Comparison of ENCODE assay signal across 7 mouse cellular contexts in genomic region chr12:112106541-112106971, GRCm38 (mm10). TPM values are rescaled to one million over a fixed set of nuclear protein-coding genes. Genes with fewer than 3 reads are reported as not detected.
DNase-seq lines count a peak whose midpoint lies in the region; ATAC-seq and TF ChIP-seq lines count a peak whose summit lies in the region.

Gene Aspg (plus strand): TSS chr12:112106679.

- peak within 1 kb of the TSS; percentile 25; the same call in 1 of the 2 replicates for H3K9ac ChIP-seq in embryonic facial prominence, embryonic 11.5 days (replicated peaks; ENCODE audit: low read length)
- 0 out of 2 replicates have a peak within 1 kb of the TSS, but pooled peaks have one; percentile 16 for H3K9ac ChIP-seq in intestine, embryonic 14.5 days (ENCODE audit: low read length)
- peak within 1 kb of the TSS; percentile 48 for H3K9ac ChIP-seq in liver, postnatal 0 days (replicated peaks)

- no peak for TF ChIP-seq CTCF in liver, postnatal 0 days (IDR thresholded peaks at IDR 0.05; ENCODE audit: low read depth)
- no peak for TF ChIP-seq CTCF in thymus, adult 2 months (IDR thresholded peaks at IDR 0.05; ENCODE audit: borderline replicate concordance, control insufficient read depth, extremely low read depth, insufficient read depth, low read length, poor library complexity)

- H3K36me3 ChIP-seq in embryonic facial prominence, embryonic 11.5 days (replicated peaks; ENCODE audit: control insufficient read depth, insufficient read depth, low read depth, low read length) = no peaks in the 10 kb centered on the region
- H3K36me3 ChIP-seq in intestine, embryonic 14.5 days (ENCODE audit: control insufficient read depth, insufficient read depth, low read length) = no peaks in the 10 kb centered on the region
- H3K36me3 ChIP-seq in liver, postnatal 0 days (replicated peaks; ENCODE audit: insufficient read depth, low read length) = no peaks in the 10 kb centered on the region
- H3K36me3 ChIP-seq in thymus, adult 2 months (ENCODE audit: control insufficient read depth, insufficient read depth, low read length) = no peaks in the 10 kb centered on the region

- peak within 1 kb of the TSS; percentile 33 for H3K4me2 ChIP-seq in embryonic facial prominence, embryonic 11.5 days (ENCODE audit: low read depth, low read length)
- H3K4me2 ChIP-seq in intestine, embryonic 14.5 days (ENCODE audit: low read length) = peak within 1 kb of the TSS; percentile 48
- H3K4me2 ChIP-seq in liver, postnatal 0 days (ENCODE audit: low read depth, low read length) = peak within 1 kb of the TSS; percentile 55

- WGBS in embryonic facial prominence, embryonic 11.5 days = 3% methylated on average over 14 of the region's 14 CpGs
- under 1% methylated on average over 14 of the region's 14 CpGs for WGBS in intestine, embryonic 14.5 days
- 6% methylated on average over 14 of the region's 14 CpGs for WGBS in liver, postnatal 0 days (ENCODE audit: insufficient replicate concordance)
- 12% methylated on average over 14 of the region's 14 CpGs for WGBS in thymus, adult 2 months

- no peak within 1 kb of the TSS for H3K27ac ChIP-seq in embryonic facial prominence, embryonic 11.5 days (replicated peaks; ENCODE audit: low read depth, low read length)
- no peak within 1 kb of the TSS for H3K27ac ChIP-seq in intestine, embryonic 14.5 days (ENCODE audit: low read depth)
- H3K27ac ChIP-seq in liver, postnatal 0 days (ENCODE audit: low read depth) = 0 out of 2 replicates have a peak within 1 kb of the TSS, but pooled peaks have one; percentile 44
- H3K27ac ChIP-seq in thymus, adult 2 months (ENCODE audit: control insufficient read depth, insufficient read depth, low read length) = no peak within 1 kb of the TSS

- TF ChIP-seq EP300 in liver, postnatal 0 days (IDR thresholded peaks at IDR 0.05; ENCODE audit: low read depth) = no peak

- H3K4me3 ChIP-seq in embryonic facial prominence, embryonic 11.5 days (ENCODE audit: low read depth, low read length) = peak within 1 kb of the TSS; percentile 5; the same call in 1 of the 2 replicates
- peak within 1 kb of the TSS; percentile 27 for H3K4me3 ChIP-seq in intestine, embryonic 14.5 days (ENCODE audit: low read depth, low read length)
- H3K4me3 ChIP-seq in liver, postnatal 0 days (ENCODE audit: low read depth, low read length) = peak within 1 kb of the TSS; percentile 37
- no peak within 1 kb of the TSS for H3K4me3 ChIP-seq in thymus, adult 2 months (ENCODE audit: control insufficient read depth, insufficient read depth, low read length)

- TF ChIP-seq POLR2A in thymus, adult 2 months (IDR thresholded peaks at IDR 0.05; ENCODE audit: control insufficient read depth, extremely low read depth, insufficient read depth, low read length, poor library complexity) = no peak

- no peaks in the 10 kb centered on the region for H3K9me3 ChIP-seq in embryonic facial prominence, embryonic 11.5 days (replicated peaks; ENCODE audit: control insufficient read depth, low read length)
- H3K9me3 ChIP-seq in intestine, embryonic 14.5 days (ENCODE audit: control insufficient read depth, low read length) = no peaks in the 10 kb centered on the region
- no peaks in the 10 kb centered on the region for H3K9me3 ChIP-seq in liver, postnatal 0 days (ENCODE audit: low read length)

- peaks cover 3% of the 10 kb centered on the region; the same call in 1 of the 2 replicates for H3K4me1 ChIP-seq in embryonic facial prominence, embryonic 11.5 days (ENCODE audit: control insufficient read depth, insufficient read depth, low read length)
- H3K4me1 ChIP-seq in intestine, embryonic 14.5 days (replicated peaks; ENCODE audit: control insufficient read depth, insufficient read depth, low read length) = peaks cover 9% of the 10 kb centered on the region
- no peaks in the 10 kb centered on the region; the same call in 1 of the 2 replicates for H3K4me1 ChIP-seq in liver, postnatal 0 days (ENCODE audit: insufficient read depth)
- no peaks in the 10 kb centered on the region for H3K4me1 ChIP-seq in thymus, adult 2 months (replicated peaks; ENCODE audit: control insufficient read depth, insufficient read depth, low read length)

- ATAC-seq in embryonic facial prominence, embryonic 11.5 days (replicated peaks; ENCODE audit: insufficient number of reproducible peaks, low FRiP score, low TSS enrichment, low read depth) = 0 out of 2 replicates have a peak, but pooled peaks have one; percentile 35
- peak; percentile 84 for ATAC-seq in intestine, embryonic 14.5 days (replicated peaks; ENCODE audit: low FRiP score, low TSS enrichment, low read depth)
- ATAC-seq in liver, postnatal 0 days = peak; percentile 64
- ATAC-seq in CD4-positive, CD25-positive, alpha-beta regulatory T cell, adult 4 months = no peak

- DNase-seq in adrenal gland, postnatal 14 days = peak; percentile 54
- DNase-seq in embryonic facial prominence, embryonic 11.5 days (ENCODE audit: low spot score) = peak; percentile 38
- DNase-seq in intestine, embryonic 14.5 days (ENCODE audit: low spot score) = peak; percentile 74
- peak; percentile 57 for DNase-seq in liver, postnatal 0 days
- DNase-seq in thymus, adult 2 months = no peak
- no peak for DNase-seq in cerebellum, postnatal 36 days

- no peaks in the 10 kb centered on the region for H3K27me3 ChIP-seq in embryonic facial prominence, embryonic 11.5 days (ENCODE audit: control insufficient read depth, insufficient read depth, low read length)
- H3K27me3 ChIP-seq in intestine, embryonic 14.5 days (replicated peaks; ENCODE audit: control insufficient read depth, insufficient read depth, low read length) = no peaks in the 10 kb centered on the region
- H3K27me3 ChIP-seq in liver, postnatal 0 days (ENCODE audit: insufficient read depth, low read length) = peaks cover 5% of the 10 kb centered on the region; the same call in 1 of the 2 replicates
- H3K27me3 ChIP-seq in thymus, adult 2 months (ENCODE audit: control insufficient read depth, insufficient read depth, low read length) = no peaks in the 10 kb centered on the region; the same call in 1 of the 2 replicates

RNA-seq across cellular contexts. Expression of gene Aspg, which starts in this region (rescaled TPM):
- 40.1 and 40.8 TPM in 2 replicates for total RNA-seq in adrenal gland, postnatal 14 days (2021)
- polyA plus RNA-seq in embryonic facial prominence, embryonic 11.5 days (2014; fragmentation: Nextera tagmentation; extraction: Ambion mirVana) = 0.18 and 0.31 TPM in 2 replicates
- polyA plus RNA-seq in intestine, embryonic 14.5 days (2014; fragmentation: Nextera tagmentation; extraction: Ambion mirVana) = 16.6 and 16.9 TPM in 2 replicates
- 12.6 and 14.8 TPM in 2 replicates for polyA plus RNA-seq in liver, postnatal 0 days (2015; fragmentation: Nextera tagmentation; extraction: Ambion mirVana)
- 9.1 and 14.7 TPM in 2 replicates for polyA plus RNA-seq in thymus, adult 2 months (2012; rRNA removed)
- not detected for polyA plus RNA-seq in CD4-positive, CD25-positive, alpha-beta regulatory T cell, adult 4 months (2017; shearing (Covaris generic))

Comparison
In these comparisons a context has a peak if more than half of its experiments do, and no peak if none do; other contexts are left out.
1. Peak in DNase-seq, ATAC-seq, H3K4me3 ChIP-seq, H3K9ac ChIP-seq and H3K4me2 ChIP-seq in embryonic facial prominence, embryonic 11.5 days; RNA of the gene not detected or under 1 TPM.
2. DNase-seq: peak in adrenal gland, postnatal 14 days (single experiment), intestine, embryonic 14.5 days (single experiment) and liver, postnatal 0 days (single experiment); none in thymus, adult 2 months (single experiment) and cerebellum, postnatal 36 days (0 of 2).
3. Peak in every context shown above with its lines, with median percentiles within 50 percentile points of each other: H3K4me2 ChIP-seq and H3K9ac ChIP-seq.